Mouse (Mus musculus): ENCODE results near the gene Tnpo1.

Tnpo1 gene

GRCm38 (mm10) chr13:98816571-98816970 lies 109.6 kb downstream of the Tnpo1 start:
- DNase-seq = no peak

GRCm38 (mm10) chr13:98815147-98815785 lies 110.9 kb downstream of the Tnpo1 start, which contains the start of gene Fcho2:
TSS of gene Fcho2 (minus strand) at chr13:98815449.
- DNase-seq = peak; percentile 95

- peak; percentile 33 for DNase-seq
Observed at GRCm38 (mm10) chr13:98814275-98815040, 111.7 kb downstream of the Tnpo1 start.

DNA sequence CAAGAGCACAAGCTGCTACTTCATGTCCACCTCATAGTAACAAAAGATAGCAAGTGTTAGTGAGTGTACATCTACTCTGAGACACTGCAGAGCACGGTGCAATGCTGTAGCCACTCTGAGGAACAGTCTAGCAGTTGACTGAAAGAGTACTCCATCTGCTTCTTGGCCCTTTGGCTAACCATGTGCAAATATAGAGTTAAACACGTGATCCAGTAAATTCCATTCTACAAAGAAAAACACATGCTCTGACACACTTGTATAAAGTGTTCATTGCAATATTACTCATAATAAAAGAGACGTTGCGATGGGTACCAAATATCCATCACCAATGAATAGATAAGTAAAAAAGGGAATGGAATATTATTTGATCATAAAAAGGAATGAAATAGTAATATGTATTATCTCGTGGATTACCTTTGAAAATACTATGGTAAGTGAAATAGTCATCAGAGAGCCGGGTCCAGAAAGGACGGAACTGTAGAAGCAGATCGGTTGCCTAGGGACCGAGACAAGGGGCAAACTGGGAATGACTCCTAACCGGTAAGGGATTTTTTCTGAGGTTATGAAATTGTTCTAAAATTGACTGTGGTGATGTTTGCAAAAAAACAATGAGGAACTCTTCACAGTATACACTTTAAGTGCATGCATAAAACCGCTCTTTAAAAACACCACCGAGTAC lies 112.4 kb downstream of the Tnpo1 start:
- DNase-seq = no peak

DNA sequence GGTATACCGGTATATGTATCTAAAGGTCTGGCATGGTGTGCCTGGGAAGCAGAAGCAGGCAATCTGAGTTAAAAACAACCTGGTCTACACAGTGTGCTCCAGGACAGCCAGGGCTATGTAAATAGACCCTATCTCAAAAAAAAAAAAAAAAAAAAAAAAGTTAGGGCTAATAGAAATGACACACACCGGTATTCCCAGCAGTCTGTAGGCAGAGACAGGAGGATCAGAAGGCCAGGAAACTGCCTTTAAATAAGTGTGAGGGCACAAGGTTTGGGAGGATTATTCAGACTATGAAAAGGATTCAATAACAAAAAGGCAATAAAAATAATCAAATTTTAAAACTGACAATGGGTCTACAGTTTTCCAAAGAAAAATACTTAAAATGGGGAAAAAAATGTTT lies 113.0 kb downstream of the Tnpo1 start:
- DNase-seq = no peak

DNA sequence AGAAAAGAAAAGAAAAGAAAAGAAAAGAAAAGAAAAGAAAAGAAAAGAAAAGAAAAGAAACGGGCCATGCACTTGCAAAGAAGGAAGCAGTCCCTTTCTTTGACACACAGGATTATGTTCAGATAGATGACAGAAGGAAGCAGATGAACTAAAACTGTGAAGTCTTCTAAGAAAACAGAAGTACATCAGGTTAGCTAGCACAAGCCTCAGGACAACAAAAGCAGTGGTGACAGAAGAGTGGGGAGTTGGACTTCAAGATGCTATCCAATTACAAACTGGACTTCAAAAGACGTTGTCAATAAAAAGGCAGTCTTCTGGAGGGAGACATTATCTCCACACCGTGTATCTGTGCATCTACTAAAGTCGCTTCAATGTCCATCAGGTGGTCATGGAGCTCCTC lies 113.9 kb downstream of the Tnpo1 start:
- DNase-seq = no peak

- peak; percentile 24 for DNase-seq
Observed at GRCm38 (mm10) chr13:98810143-98810542, 116.0 kb downstream of the Tnpo1 start.

- DNase-seq = no peak
Observed at GRCm38 (mm10) chr13:98809087-98809486, 117.1 kb downstream of the Tnpo1 start.

DNA sequence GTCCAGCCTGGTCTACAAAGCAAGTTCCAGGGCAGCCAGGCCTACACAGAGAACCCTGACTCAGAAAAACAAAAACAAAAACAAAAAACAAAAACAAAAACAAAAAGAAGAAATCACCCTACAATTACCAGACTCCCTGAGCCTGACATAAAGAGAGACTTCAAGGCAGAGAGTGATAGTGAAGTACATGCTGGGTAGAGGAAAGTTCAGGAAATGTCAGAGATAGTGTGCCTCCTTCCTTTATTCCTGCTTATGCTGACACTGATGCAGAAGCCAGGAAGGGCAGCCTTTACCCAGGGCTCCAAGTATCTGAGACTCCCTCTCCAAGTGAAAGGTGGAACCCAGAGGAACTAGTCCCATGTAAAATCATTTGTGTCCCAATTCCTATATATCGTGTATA lies 121.7 kb downstream of the Tnpo1 start:
- no peak for DNase-seq

DNA sequence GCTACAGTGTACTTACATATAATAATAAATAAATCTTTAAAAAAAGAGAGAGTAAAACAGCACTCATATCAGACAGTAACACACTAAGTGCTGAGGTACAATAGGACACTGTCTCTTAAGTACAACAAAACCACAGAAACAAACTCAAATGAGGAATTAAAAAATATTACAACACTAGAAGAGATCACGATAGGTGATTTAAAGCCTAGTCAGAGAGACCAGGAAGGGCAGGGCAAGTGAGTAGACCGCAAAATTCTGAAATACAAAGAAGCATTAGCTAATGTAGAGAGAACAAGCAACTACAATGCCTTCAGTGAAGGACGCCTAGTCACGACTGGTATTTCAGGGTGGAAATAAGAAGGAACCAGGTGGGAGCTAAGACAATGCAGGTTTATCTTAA lies 122.5 kb downstream of the Tnpo1 start:
- no peak for DNase-seq

- no peak for DNase-seq
Observed at GRCm38 (mm10) chr13:98802957-98803356, 123.2 kb downstream of the Tnpo1 start.

- DNase-seq = no peak
Observed at GRCm38 (mm10) chr13:98795511-98795910, 130.7 kb downstream of the Tnpo1 start.

- DNase-seq = no peak
Observed at GRCm38 (mm10) chr13:98792864-98793263, 133.3 kb downstream of the Tnpo1 start.

GRCm38 (mm10) chr13:98791693-98792092 lies 134.5 kb downstream of the Tnpo1 start:
- DNase-seq = no peak
